Mouse (Mus musculus) CH12.LX (cell line): ENCODE results near the gene Nol4l.

Source experiments
- CHD1 ChIP-seq: IDR thresholded peaks from 2 replicates; pipeline ENCODE4 v1.6.1; 2012; ENCODE audit warnings: low read depth, low read length, improper control_type of control experiment, inconsistent platforms
- CTCF ChIP-seq, 2 experiments: IDR thresholded peaks in 1 of 2; conservative IDR thresholded peaks in 1 of 2; 2 replicates each; pipeline ENCODE4 v1.5.1; 2011 to 2012; ENCODE audit warnings: low read depth in 2 of 2, low read length in 2 of 2, improper control_type of control experiment in 1 of 2, inconsistent platforms in 1 of 2, mild to moderate bottlenecking in 1 of 2, moderate library complexity in 1 of 2
- E2F4 ChIP-seq: IDR thresholded peaks from 2 replicates; pipeline ENCODE4 v1.6.1; 2011; ENCODE audit warnings: low read depth, low read length, improper control_type of control experiment; ENCODE audit not compliant: insufficient replicate concordance
- EP300 ChIP-seq: IDR thresholded peaks from 2 replicates; pipeline ENCODE4 v1.6.1; 2011; ENCODE audit warnings: low read length, improper control_type of control experiment
- IRF4 ChIP-seq: IDR thresholded peaks from 2 replicates; pipeline ENCODE4 v1.6.1; 2014; ENCODE audit warnings: low read depth, mild to moderate bottlenecking, inconsistent platforms, low read length, improper control_type of control experiment
- MAX ChIP-seq: IDR thresholded peaks from 2 replicates; pipeline ENCODE4 v1.6.1; 2011; ENCODE audit warnings: low read length, improper control_type of control experiment
- POLR2A ChIP-seq: IDR thresholded peaks from 2 replicates; pipeline ENCODE4 v1.6.1; 2011; ENCODE audit warnings: low read depth, mild to moderate bottlenecking, improper control_type of control experiment, low read length
- POLR2AphosphoS2 ChIP-seq: IDR thresholded peaks from 2 replicates; pipeline ENCODE4 v1.6.1; 2011; ENCODE audit warnings: low read depth, low read length, improper control_type of control experiment
- TBP ChIP-seq: conservative IDR thresholded peaks from 2 replicates; pipeline ENCODE4 v1.6.1; 2011; ENCODE audit warnings: low read depth, low read length, improper control_type of control experiment
- USF1 ChIP-seq: IDR thresholded peaks from 2 replicates; pipeline ENCODE4 v1.6.1; 2014; ENCODE audit warnings: low read depth, mild to moderate bottlenecking, inconsistent platforms, low read length, improper control_type of control experiment
- USF2 ChIP-seq: conservative IDR thresholded peaks from 2 replicates; pipeline ENCODE4 v1.6.1; 2011; ENCODE audit warnings: low read depth, low read length, improper control_type of control experiment
- ZNF384 ChIP-seq: IDR thresholded peaks from 2 replicates; pipeline ENCODE4 v1.6.1; 2012; ENCODE audit warnings: low read depth, low read length, improper control_type of control experiment, inconsistent platforms

- TF ChIP-seq POLR2A (no peak), POLR2AphosphoS2 (no peak), CTCF (conservative IDR thresholded peaks at IDR 0.05 in 1 of 2, IDR thresholded peaks at IDR 0.05 in 1 of 2; ENCODE audit: low read depth in 2 of 2, low read length in 2 of 2) (no peak), USF1 (no peak), TBP (no peak), CHD1 (no peak), IRF4 (no peak), MAX (no peak), ZNF384 (no peak), E2F4 (no peak), USF2 (no peak), EP300 (no peak)
Measured at GRCm38 (mm10) chr2:153577122-153577521, 47.4 kb upstream of the Nol4l start.
